Mouse (Mus musculus) kidney, embryonic 15.5 days (tissue): ENCODE data around the gene Marc2. TPM values are rescaled to one million over a fixed set of nuclear protein-coding genes. Genes with fewer than 3 reads are reported as not detected.

Experiments used
- ATAC-seq: fragments of 200-750 bp; cut with Nextera tagmentation; replicated peaks from 2 replicates; pipeline ENCODE4 v1.8.0; 2017; ENCODE audit warnings: moderate TSS enrichment; ENCODE audit not compliant: low FRiP score
- H3K27ac ChIP-seq: fragments of 300-500 bp; sonication (generic); 2 replicates; pipeline ENCODE4 v1.5.1; 2015; ENCODE audit warnings: mild to moderate bottlenecking, inconsistent platforms
- H3K27me3 ChIP-seq: fragments of 300-500 bp; sonication (generic); 2 replicates; pipeline ENCODE4 v1.6.1; 2015; ENCODE audit warnings: inconsistent platforms
- H3K36me3 ChIP-seq: fragments of 300-500 bp; sonication (generic); 2 replicates; pipeline ENCODE4 v1.6.1; 2015; ENCODE audit warnings: inconsistent platforms
- H3K4me1 ChIP-seq: fragments of 300-500 bp; sonication (generic); 2 replicates; pipeline ENCODE4 v1.6.1; 2015; ENCODE audit warnings: inconsistent platforms
- H3K4me2 ChIP-seq: fragments of 300-500 bp; sonication (generic); 2 replicates; pipeline ENCODE4 v1.6.1; 2015; ENCODE audit warnings: moderate library complexity, mild to moderate bottlenecking, inconsistent platforms
- H3K4me3 ChIP-seq: fragments of 300-500 bp; sonication (generic); replicated peaks from 2 replicates; pipeline ENCODE4 v1.5.1; 2015; ENCODE audit warnings: mild to moderate bottlenecking, inconsistent platforms
- H3K9ac ChIP-seq: fragments of 300-500 bp; sonication (generic); 2 replicates; pipeline ENCODE4 v1.6.1; 2015; ENCODE audit warnings: mild to moderate bottlenecking, inconsistent platforms
- H3K9me3 ChIP-seq: fragments of 300-500 bp; sonication (generic); replicated peaks from 2 replicates; pipeline ENCODE4 v1.6.1; 2016; ENCODE audit warnings: inconsistent platforms
- WGBS: fragments of 180-500 bp; shearing (Covaris S2); methylation state at CpG from one replicate; pipeline ENCODE4 v1.1.7; 2015; ENCODE audit warnings: mixed read lengths; 5-methylcytosine and 5-hydroxymethylcytosine counted together
- polyA plus RNA-seq: library from polyadenylated mRNA; unstranded; fragments of >200 nt; fragmentation: Nextera tagmentation; extraction: Ambion mirVana; gene quantifications from 2 replicates; pipeline ENCODE4 v1.2.1, GENCODE M21; 2015

The Marc2 gene
- polyA plus RNA-seq, 1 experiment from 2014 or later: 196 TPM

DNA sequence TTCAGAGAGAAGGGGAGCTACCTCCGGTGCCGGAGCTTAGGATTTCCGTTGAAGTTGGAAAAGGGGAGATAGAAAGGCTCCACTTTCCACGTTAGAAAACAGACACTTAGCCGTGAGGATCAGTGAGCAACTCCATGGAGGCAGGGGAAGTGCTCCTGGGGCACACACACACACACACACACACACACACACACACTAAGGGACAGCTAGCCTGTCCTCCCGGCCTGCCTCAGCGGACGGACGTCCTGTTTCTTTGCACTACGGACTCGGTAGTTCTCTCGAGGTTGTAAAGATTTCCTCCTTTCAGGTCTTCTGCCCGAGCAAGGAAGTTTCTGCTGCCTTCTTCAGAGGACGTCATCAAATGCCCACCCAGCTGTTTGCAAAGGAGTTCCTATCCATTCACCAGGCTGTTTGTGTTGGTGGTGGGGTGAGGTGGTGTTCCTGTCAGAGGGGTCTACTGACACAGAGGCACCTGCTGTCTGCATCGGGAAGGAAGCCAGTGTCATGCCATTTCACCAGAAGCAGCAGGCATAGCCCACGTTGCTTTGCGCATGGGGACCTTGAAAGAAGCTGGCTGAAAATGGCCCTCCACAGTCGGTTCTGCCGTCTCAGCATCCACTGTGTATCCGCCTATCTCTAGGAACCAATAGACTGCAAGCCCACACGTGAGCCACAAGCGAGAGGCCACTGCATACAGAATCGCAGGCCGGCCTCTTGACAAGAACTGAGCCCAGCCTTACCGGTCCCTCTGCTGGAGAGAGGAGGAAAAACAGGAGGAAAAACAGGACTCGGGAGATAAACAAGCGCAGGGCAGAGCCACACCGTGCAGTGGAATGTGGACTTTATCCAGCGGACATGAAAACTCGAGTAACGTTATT is 5.7 kb upstream of the Marc2 start:
- H3K27me3 ChIP-seq: peaks cover 13% of the 10 kb centered on the region
- 9% methylated on average over 31 of the region's 31 CpGs for WGBS
- no peaks in the 10 kb centered on the region for H3K9me3 ChIP-seq
- H3K27ac ChIP-seq: peak overlapping the region; percentile 37
- H3K36me3 ChIP-seq: no peaks in the 10 kb centered on the region
- 0 out of 2 replicates have a peak overlapping the region, but pooled peaks have one; percentile 14 for H3K9ac ChIP-seq
- peak; percentile 89 for ATAC-seq
- peaks cover 31% of the 10 kb centered on the region for H3K4me1 ChIP-seq
- H3K4me2 ChIP-seq: peak overlapping the region; percentile 47
- H3K4me3 ChIP-seq: peak overlapping the region; percentile 1

DNA sequence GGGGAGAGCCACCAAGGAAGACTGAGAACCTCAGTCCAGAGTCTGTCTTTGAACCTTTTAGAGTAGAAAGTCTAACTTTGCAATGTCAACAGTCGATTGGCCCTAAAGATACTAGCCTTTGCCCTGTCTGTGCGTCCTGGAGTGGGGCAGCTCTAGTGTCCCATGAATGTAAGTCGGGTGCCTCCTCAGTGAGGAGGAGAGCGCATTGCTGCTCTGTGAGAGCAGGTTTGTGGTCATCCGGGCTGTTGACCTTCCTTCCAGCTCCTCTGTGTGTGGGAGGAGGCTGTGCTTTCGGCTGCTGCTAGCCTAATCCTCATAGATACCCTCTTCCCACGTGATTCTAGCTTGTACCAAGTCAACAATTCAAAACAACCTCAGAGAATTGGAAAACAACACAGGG is 4.9 kb upstream of the Marc2 start:
- Histone ChIP-seq H3K4me2 (peak overlapping the region; percentile 47), H3K9ac (no peak overlapping the region), H3K27ac (peak overlapping the region; percentile 37)

DNA sequence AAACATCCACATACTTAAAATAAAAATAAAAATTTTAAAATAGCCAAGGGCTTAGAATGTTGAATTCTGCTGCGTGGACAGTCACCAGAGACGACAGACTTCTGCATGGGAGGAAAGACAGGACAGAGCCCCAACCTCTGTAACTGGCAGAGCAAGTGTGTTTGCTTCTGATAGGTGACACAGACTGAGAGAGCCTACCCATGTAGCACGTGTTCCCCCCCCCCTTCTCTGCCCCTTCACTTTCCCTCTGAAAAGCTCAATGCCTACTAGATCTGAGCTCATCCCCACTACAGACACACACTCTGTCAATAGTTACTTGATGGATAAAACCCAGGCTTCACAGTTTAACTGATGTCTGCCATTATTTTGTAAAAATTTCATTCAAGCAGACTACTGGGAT is 722 bp upstream of the Marc2 start:
- Histone ChIP-seq H3K9me3 (no peaks in the 10 kb centered on the region), H3K4me3 (no peak overlapping the region), H3K27me3 (peaks cover 13% of the 10 kb centered on the region), H3K4me1 (peaks cover 40% of the 10 kb centered on the region), H3K27ac (no peak overlapping the region), H3K36me3 (no peaks in the 10 kb centered on the region), H3K9ac (no peak overlapping the region), H3K4me2 (peak overlapping the region; percentile 96)
- no peak for ATAC-seq
- 69% methylated on average over 3 of the region's 3 CpGs for WGBS

More for the DNA sequence above, 4.9 kb upstream of the Marc2 start:
- no peaks in the 10 kb centered on the region for H3K36me3 ChIP-seq
- no peak overlapping the region for H3K4me3 ChIP-seq
- 19% methylated on average over 7 of the region's 7 CpGs for WGBS
- H3K9me3 ChIP-seq: no peaks in the 10 kb centered on the region
- no peak for ATAC-seq
- H3K4me1 ChIP-seq: peaks cover 39% of the 10 kb centered on the region
- peaks cover 13% of the 10 kb centered on the region for H3K27me3 ChIP-seq

GRCm38 (mm10) chr1:184845111-184846071 is 860 bp downstream of the Marc2 start:
- peak; percentile 98 for ATAC-seq
- WGBS: under 1% methylated on average over 67 of the region's 67 CpGs

GRCm38 (mm10) chr1:184844326-184845066 is 1.8 kb downstream of the Marc2 start:
- ATAC-seq: no peak
- peak overlapping the region; percentile 89 for H3K9ac ChIP-seq
- peaks cover 13% of the 10 kb centered on the region for H3K27me3 ChIP-seq
- H3K9me3 ChIP-seq: no peaks in the 10 kb centered on the region
- peak overlapping the region; percentile 96 for H3K4me2 ChIP-seq
- H3K4me3 ChIP-seq: peak overlapping the region; percentile 73
- peak overlapping the region; percentile 91 for H3K27ac ChIP-seq
- peaks cover 9% of the 10 kb centered on the region for H3K36me3 ChIP-seq
- 19% methylated on average over 15 of the region's 15 CpGs for WGBS
- H3K4me1 ChIP-seq: peaks cover 29% of the 10 kb centered on the region

More at GRCm38 (mm10) chr1:184845111-184846071, 860 bp downstream of the Marc2 start:
- peak overlapping the region; percentile 91 for H3K27ac ChIP-seq
- H3K4me2 ChIP-seq: peak overlapping the region; percentile 96
- peaks cover 13% of the 10 kb centered on the region for H3K27me3 ChIP-seq
- H3K4me1 ChIP-seq: peaks cover 29% of the 10 kb centered on the region
- peaks cover 2% of the 10 kb centered on the region for H3K36me3 ChIP-seq
- H3K9me3 ChIP-seq: no peaks in the 10 kb centered on the region
- peak overlapping the region; percentile 89 for H3K9ac ChIP-seq
- peak overlapping the region; percentile 73 for H3K4me3 ChIP-seq

- no peaks in the 10 kb centered on the region for H3K27me3 ChIP-seq
- H3K4me2 ChIP-seq: no peak overlapping the region
- WGBS: 54% methylated on average over 4 of the region's 4 CpGs
- no peak overlapping the region for H3K4me3 ChIP-seq
- no peak overlapping the region for H3K9ac ChIP-seq
- peaks cover 52% of the 10 kb centered on the region for H3K36me3 ChIP-seq
- H3K4me1 ChIP-seq: no peaks in the 10 kb centered on the region
- no peaks in the 10 kb centered on the region for H3K9me3 ChIP-seq
- no peak for ATAC-seq
- H3K27ac ChIP-seq: no peak overlapping the region
Measured at GRCm38 (mm10) chr1:184837649-184838048, 8.6 kb downstream of the Marc2 start.

DNA sequence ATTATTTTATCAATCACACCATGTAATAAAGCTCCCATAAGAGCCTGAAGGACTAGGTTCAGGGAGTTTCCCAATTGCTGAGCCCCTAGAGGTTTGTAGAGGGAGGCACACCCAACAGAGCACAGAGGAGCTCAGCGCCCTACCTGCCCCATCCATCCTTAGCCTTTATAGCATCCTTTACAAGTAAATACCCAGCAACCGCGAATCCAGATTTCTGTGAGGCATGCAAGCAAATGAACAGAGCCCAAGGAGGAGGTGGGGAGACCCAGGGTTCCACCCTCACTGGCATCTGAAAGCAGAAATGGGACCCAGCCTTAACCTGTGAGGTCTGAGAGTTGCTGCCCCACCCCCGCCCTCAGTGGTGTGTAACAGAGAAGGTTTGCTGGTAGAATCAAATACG is 9.9 kb downstream of the Marc2 start:
- Histone ChIP-seq H3K4me2 (no peak overlapping the region), H3K27me3 (no peaks in the 10 kb centered on the region), H3K4me1 (no peaks in the 10 kb centered on the region), H3K27ac (no peak overlapping the region), H3K4me3 (no peak overlapping the region), H3K9me3 (no peaks in the 10 kb centered on the region), H3K36me3 (peaks cover 65% of the 10 kb centered on the region), H3K9ac (no peak overlapping the region)
- no peak for ATAC-seq
- WGBS: 80% methylated on average over 5 of the region's 5 CpGs

- ATAC-seq: no peak
- no peak overlapping the region for H3K4me3 ChIP-seq
- WGBS: 86% methylated on average over 7 of the region's 7 CpGs
Measured at GRCm38 (mm10) chr1:184833499-184833898, 12.8 kb downstream of the Marc2 start.

DNA sequence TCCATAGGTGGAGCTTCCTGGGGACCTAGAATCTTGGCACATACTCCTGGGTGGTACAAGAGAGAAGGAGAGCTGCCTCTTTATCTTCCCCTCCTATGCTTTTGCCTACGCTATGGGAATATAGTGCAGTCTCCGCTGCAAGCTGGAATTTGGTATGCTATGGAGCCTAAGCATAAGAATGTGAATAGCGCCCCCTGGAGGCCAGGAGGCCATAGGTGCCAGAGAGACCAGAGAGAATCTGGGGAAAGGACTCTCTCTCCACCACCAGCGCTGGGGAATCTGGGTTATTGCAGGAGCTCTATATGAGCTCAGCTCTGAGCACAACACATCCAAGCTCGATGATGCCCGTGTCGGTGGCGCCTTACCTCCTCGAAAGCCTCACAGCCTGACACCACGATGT is 14.0 kb downstream of the Marc2 start:
- 83% methylated on average over 10 of the region's 10 CpGs for WGBS

More at GRCm38 (mm10) chr1:184833499-184833898, 12.8 kb downstream of the Marc2 start:
- H3K27me3 ChIP-seq: no peaks in the 10 kb centered on the region
- no peak overlapping the region for H3K27ac ChIP-seq
- peaks cover 75% of the 10 kb centered on the region for H3K36me3 ChIP-seq
- H3K9me3 ChIP-seq: no peaks in the 10 kb centered on the region
- no peak overlapping the region for H3K9ac ChIP-seq
- no peak overlapping the region for H3K4me2 ChIP-seq
- H3K4me1 ChIP-seq: no peaks in the 10 kb centered on the region

GRCm38 (mm10) chr1:184829897-184830296 is 16.4 kb downstream of the Marc2 start:
- Histone ChIP-seq H3K27ac (no peak overlapping the region), H3K9me3 (no peaks in the 10 kb centered on the region), H3K9ac (no peak overlapping the region), H3K4me1 (peaks cover 7% of the 10 kb centered on the region; the same call in 1 of the 2 replicates), H3K27me3 (no peaks in the 10 kb centered on the region), H3K4me3 (no peak overlapping the region), H3K4me2 (no peak overlapping the region), H3K36me3 (peaks cover 51% of the 10 kb centered on the region)
- 89% methylated on average over 8 of the region's 8 CpGs for WGBS
- no peak for ATAC-seq

More for the DNA sequence above, 14.0 kb downstream of the Marc2 start:
- no peak overlapping the region for H3K27ac ChIP-seq
- H3K36me3 ChIP-seq: peaks cover 71% of the 10 kb centered on the region
- H3K27me3 ChIP-seq: no peaks in the 10 kb centered on the region
- no peak overlapping the region for H3K9ac ChIP-seq
- no peak overlapping the region for H3K4me2 ChIP-seq
- no peaks in the 10 kb centered on the region for H3K9me3 ChIP-seq
- no peak for ATAC-seq
- H3K4me1 ChIP-seq: peaks cover 2% of the 10 kb centered on the region; the same call in 1 of the 2 replicates
- no peak overlapping the region for H3K4me3 ChIP-seq

DNA sequence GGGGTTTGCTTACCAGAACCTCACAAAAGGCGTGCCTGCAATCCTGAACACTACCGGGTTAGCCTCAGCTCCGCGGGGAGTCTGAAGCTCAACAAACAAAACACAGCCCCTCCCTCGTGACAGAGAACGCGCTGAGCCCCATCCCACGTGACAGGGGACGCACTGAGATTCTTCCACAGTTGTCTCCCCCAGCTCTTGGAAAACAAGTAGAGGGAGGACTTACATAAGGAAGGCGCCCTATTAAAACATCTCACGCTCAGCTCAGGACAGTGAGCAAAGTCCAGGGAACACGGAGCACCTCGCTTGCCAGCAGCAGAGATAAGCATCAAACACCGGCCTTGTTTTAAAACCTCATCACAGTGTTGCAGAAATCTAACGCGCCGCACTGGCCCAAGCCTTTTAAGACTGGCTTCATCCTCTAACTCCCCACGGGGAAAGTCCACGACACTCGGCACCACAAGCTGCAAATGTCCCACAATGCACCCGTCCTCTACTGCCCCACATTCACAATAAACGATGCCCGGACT is 19.0 kb downstream of the Marc2 start:
- H3K4me2 ChIP-seq: peak overlapping the region; percentile 38
- H3K27me3 ChIP-seq: no peaks in the 10 kb centered on the region
- no peak overlapping the region for H3K27ac ChIP-seq
- peaks cover 19% of the 10 kb centered on the region for H3K4me1 ChIP-seq
- no peak for ATAC-seq
- 32% methylated on average over 23 of the region's 23 CpGs for WGBS
- H3K9me3 ChIP-seq: no peaks in the 10 kb centered on the region
- H3K9ac ChIP-seq: no peak overlapping the region
- H3K36me3 ChIP-seq: peaks cover 32% of the 10 kb centered on the region
- H3K4me3 ChIP-seq: no peak overlapping the region
